Mouse (Mus musculus): ENCODE data around the gene Srp9. TPM values are rescaled to one million over a fixed set of nuclear protein-coding genes. Genes with fewer than 3 reads are reported as not detected.
A peak's percentile ranks its signal among the peaks of the same experiment; 100 is the strongest.

Srp9 gene
- polyA plus RNA-seq, 1 experiment from 2014 or later: 163 TPM

DNA sequence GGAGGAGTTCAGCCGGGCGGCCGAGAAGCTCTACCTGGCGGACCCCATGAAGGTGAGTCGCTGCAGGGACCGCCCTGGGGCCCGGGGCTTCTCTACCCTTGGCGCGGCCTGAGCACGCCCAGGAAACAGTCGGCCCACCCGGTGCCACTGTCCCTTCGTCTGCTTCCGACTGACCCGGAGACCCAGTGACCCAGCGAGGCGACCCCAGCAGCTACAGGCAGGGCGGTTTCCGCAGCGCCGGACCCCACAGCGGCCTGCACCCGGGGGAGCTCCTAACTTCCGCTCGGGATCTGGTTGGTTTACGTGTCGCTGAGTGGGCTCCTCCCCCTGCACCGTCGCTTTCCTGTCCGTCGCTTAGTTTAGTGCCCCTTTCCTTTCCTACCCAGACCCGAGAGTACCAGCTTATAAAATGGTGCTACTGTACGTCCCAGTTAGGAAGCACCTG, 409 bp downstream of the Srp9 start:
- H3K9ac ChIP-seq: peak overlapping the region; percentile 76
- H3K4me3 ChIP-seq: peak overlapping the region; percentile 92
- H3K36me3 ChIP-seq: peaks cover 23% of the 10 kb centered on the region
- WGBS: 2% methylated on average over 33 of the region's 33 CpGs
- ATAC-seq (ENCODE audit: insufficient number of reproducible peaks, low FRiP score, low TSS enrichment, low read depth): peak; percentile 89
- peak overlapping the region; percentile 54 for H3K4me2 ChIP-seq
- peaks cover 25% of the 10 kb centered on the region for H3K4me1 ChIP-seq
- H3K9me3 ChIP-seq: no peaks in the 10 kb centered on the region
- peak overlapping the region; percentile 91 for H3K27ac ChIP-seq
- no peaks in the 10 kb centered on the region for H3K27me3 ChIP-seq

DNA sequence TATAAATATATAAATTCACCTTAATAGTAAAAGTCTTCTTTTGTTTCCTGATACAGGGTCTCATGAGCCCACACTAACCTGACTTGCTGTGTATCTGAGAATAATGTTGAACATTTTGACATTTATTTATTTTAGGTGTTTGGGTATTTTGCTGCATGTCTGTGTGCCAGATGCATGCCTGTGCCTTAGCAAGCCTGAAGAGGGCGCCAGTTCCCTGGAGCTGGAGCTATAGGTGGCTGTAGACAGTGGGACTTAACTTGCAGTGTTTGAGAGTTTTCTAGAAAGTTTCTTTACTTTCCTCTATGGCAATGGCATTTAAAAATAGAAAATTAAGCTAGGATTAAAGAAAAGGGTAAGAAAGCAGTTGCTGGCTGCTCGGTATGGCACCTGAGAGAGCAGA, 6.3 kb downstream of the Srp9 start:
- peaks cover 43% of the 10 kb centered on the region for H3K36me3 ChIP-seq
- H3K27ac ChIP-seq: no peak overlapping the region
- no peak overlapping the region for H3K9ac ChIP-seq
- WGBS: 54% methylated on average over 2 of the region's 2 CpGs
- no peak for ATAC-seq (ENCODE audit: insufficient number of reproducible peaks, low FRiP score, low TSS enrichment, low read depth)
- no peak overlapping the region for H3K4me2 ChIP-seq
- no peaks in the 10 kb centered on the region for H3K9me3 ChIP-seq
- H3K4me3 ChIP-seq: no peak overlapping the region
- peaks cover 15% of the 10 kb centered on the region for H3K4me1 ChIP-seq
- H3K27me3 ChIP-seq: no peaks in the 10 kb centered on the region

DNA sequence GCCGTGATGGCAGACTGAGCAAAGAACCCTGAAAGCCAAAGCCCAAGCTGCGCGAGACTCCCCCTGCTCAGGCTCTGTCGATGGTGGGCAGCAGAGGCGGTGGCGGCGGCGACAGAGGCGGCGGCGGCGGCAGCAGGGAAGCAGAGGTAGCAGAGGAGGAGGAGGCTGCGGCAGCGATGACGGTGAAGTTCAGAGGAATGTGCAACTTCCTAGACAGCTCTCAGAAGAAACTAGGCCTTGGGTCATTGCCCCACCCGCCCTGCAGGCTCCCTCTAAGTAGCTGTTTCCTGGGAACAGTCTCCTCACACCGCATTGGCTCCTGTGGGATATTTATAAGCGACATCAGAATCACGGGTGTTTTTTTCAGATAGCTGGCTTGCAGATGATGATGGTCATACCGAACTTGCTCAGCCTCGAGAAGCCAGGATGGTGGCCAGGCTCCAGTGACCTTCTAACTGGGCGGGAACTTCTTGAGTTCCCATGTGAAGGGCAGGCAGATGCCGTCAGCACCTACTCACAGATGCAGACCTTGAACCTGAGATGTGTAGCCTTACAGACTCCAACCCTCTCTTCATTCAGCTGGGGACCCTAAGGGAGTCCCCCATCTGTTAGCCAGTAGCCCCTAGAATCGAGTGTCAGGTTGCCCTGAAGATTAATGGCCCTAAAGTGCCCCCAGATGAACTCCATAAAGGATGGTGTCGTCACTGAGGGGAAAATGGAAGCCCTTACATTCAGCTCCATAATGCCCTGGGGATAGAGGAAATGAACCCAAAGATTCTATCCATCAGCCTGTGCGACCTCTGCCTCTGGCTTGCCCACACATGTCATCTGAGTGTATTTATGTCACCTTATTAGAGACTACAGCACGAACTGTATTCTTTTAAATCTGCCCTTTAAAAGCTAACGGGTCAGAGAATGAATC, 12.9 kb downstream of the Srp9 start:
- Histone ChIP-seq H3K4me2 (no peak overlapping the region), H3K36me3 (peaks cover 4% of the 10 kb centered on the region; the same call in 1 of the 2 replicates), H3K4me1 (peaks cover 5% of the 10 kb centered on the region), H3K27me3 (no peaks in the 10 kb centered on the region), H3K27ac (no peak overlapping the region), H3K9ac (no peak overlapping the region), H3K9me3 (no peaks in the 10 kb centered on the region), H3K4me3 (no peak overlapping the region)
- ATAC-seq (ENCODE audit: insufficient number of reproducible peaks, low FRiP score, low TSS enrichment, low read depth): no peak
- 44% methylated on average over 28 of the region's 28 CpGs for WGBS

- H3K4me3 ChIP-seq: no peak overlapping the region
- H3K9ac ChIP-seq: no peak overlapping the region
- H3K4me2 ChIP-seq: no peak overlapping the region
- H3K36me3 ChIP-seq: no peaks in the 10 kb centered on the region
- H3K4me1 ChIP-seq: peaks cover 5% of the 10 kb centered on the region
- no peaks in the 10 kb centered on the region for H3K9me3 ChIP-seq
- 62% methylated on average over 8 of the region's 8 CpGs for WGBS
- H3K27me3 ChIP-seq: no peaks in the 10 kb centered on the region
- H3K27ac ChIP-seq: no peak overlapping the region
- ATAC-seq (ENCODE audit: insufficient number of reproducible peaks, low FRiP score, low TSS enrichment, low read depth): no peak
Observed at GRCm38 (mm10) chr1:182138172-182138571, 13.6 kb downstream of the Srp9 start.

- Histone ChIP-seq H3K4me2 (0 out of 2 replicates have a peak overlapping the region, but pooled peaks have one; percentile 23), H3K9me3 (no peaks in the 10 kb centered on the region), H3K4me1 (peaks cover 5% of the 10 kb centered on the region), H3K9ac (no peak overlapping the region), H3K27ac (no peak overlapping the region), H3K4me3 (no peak overlapping the region), H3K36me3 (no peaks in the 10 kb centered on the region), H3K27me3 (no peaks in the 10 kb centered on the region)
- 29% methylated on average over 9 of the region's 9 CpGs for WGBS
- ATAC-seq (ENCODE audit: insufficient number of reproducible peaks, low FRiP score, low TSS enrichment, low read depth): no peak
Observed at GRCm38 (mm10) chr1:182139937-182140336, 15.4 kb downstream of the Srp9 start.

DNA sequence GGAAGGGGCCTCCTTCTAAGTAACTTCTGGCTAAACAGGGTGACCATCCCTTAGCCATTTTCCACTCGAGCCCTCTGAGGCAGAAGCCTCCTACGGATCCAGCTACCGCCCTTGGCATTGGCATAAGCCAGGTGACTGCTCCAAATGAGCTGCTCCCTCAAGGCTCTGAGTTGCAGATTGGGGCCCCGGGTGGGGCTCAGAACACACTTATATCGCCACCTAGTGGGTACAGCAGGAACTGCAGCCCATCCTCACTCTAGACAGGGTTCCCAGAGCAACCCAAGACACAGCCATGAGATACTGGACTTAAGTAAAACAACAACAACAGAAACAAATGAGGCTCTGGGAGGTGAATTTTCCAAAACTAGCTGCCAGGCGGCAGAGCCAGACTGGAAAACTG, 15.8 kb downstream of the Srp9 start:
- Histone ChIP-seq H3K27me3 (no peaks in the 10 kb centered on the region), H3K9me3 (no peaks in the 10 kb centered on the region), H3K4me3 (no peak overlapping the region), H3K4me1 (peaks cover 5% of the 10 kb centered on the region), H3K36me3 (no peaks in the 10 kb centered on the region), H3K4me2 (0 out of 2 replicates have a peak overlapping the region, but pooled peaks have one; percentile 23), H3K27ac (no peak overlapping the region), H3K9ac (no peak overlapping the region)
- 3% methylated on average over 6 of the region's 6 CpGs for WGBS
- ATAC-seq (ENCODE audit: insufficient number of reproducible peaks, low FRiP score, low TSS enrichment, low read depth): no peak

DNA sequence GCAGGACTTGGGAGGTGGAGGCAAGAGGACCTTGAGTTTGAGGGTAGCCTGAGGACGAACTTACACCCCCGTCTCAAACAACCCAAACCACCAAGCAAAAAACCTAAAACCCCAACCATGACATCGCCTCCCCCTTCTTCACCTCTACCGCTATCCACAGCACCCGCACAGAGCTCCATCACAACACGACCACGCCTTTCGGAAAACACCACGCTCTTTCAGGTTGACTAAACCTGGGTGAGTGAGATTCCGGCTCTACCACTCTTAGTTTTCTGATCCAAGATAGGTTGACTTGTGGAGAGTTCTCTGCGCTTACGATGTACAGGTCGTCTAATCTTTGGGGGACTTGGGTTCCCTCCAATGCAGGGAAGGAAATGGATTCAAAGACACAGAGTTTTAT, 18.2 kb downstream of the Srp9 start:
- Histone ChIP-seq H3K27me3 (no peaks in the 10 kb centered on the region), H3K4me1 (peaks cover 5% of the 10 kb centered on the region), H3K4me3 (no peak overlapping the region), H3K9ac (no peak overlapping the region), H3K27ac (no peak overlapping the region), H3K9me3 (no peaks in the 10 kb centered on the region), H3K36me3 (no peaks in the 10 kb centered on the region), H3K4me2 (no peak overlapping the region)
- no peak for ATAC-seq (ENCODE audit: insufficient number of reproducible peaks, low FRiP score, low TSS enrichment, low read depth)
- 93% methylated on average over 13 of the region's 13 CpGs for whole genome bisulfite sequencing

- no peaks in the 10 kb centered on the region for H3K27me3 ChIP-seq
- no peak overlapping the region for H3K9ac ChIP-seq
- H3K9me3 ChIP-seq: no peaks in the 10 kb centered on the region
- no peak overlapping the region for H3K27ac ChIP-seq
- H3K4me2 ChIP-seq: no peak overlapping the region
- WGBS: 85% methylated on average over 8 of the region's 8 CpGs
- ATAC-seq (ENCODE audit: insufficient number of reproducible peaks, low FRiP score, low TSS enrichment, low read depth): no peak
- no peak overlapping the region for H3K4me3 ChIP-seq
- H3K36me3 ChIP-seq: no peaks in the 10 kb centered on the region
- peaks cover 5% of the 10 kb centered on the region for H3K4me1 ChIP-seq
Observed at GRCm38 (mm10) chr1:182143288-182143687, 18.8 kb downstream of the Srp9 start.

DNA sequence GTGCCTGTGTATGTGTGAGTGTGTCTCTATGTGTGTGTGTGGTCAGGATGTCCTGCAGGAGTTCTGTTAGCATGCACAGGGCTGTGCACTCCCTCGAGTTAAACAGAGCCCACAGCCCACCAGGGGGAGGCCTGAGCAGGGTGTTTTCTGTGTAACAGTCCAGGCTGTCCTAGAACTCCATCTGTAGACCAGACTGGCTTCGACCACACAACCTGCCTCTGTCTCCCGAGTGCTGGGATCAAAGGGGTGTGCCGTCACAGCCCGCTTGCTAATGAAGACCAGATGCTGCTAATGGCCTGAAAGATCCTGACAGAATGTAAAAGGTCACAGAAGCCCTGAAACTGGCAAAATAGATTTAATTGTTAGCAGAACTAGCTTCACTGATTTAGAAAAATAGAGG, 21.0 kb downstream of the Srp9 start:
- Histone ChIP-seq H3K4me1 (no peaks in the 10 kb centered on the region), H3K27me3 (no peaks in the 10 kb centered on the region), H3K9me3 (no peaks in the 10 kb centered on the region), H3K9ac (no peak overlapping the region), H3K27ac (no peak overlapping the region), H3K4me3 (no peak overlapping the region), H3K36me3 (no peaks in the 10 kb centered on the region), H3K4me2 (no peak overlapping the region)
- ATAC-seq (ENCODE audit: insufficient number of reproducible peaks, low FRiP score, low TSS enrichment, low read depth): no peak; the same call in 1 of the 2 replicates
- 21% methylated on average over 5 of the region's 5 CpGs for WGBS

GRCm38 (mm10) chr1:182148864-182149514, 24.5 kb downstream of the Srp9 start:
- H3K27ac ChIP-seq: no peak overlapping the region
- ATAC-seq (ENCODE audit: insufficient number of reproducible peaks, low FRiP score, low TSS enrichment, low read depth): no peak
- H3K4me2 ChIP-seq: no peak overlapping the region
- 67% methylated on average over 7 of the region's 7 CpGs for WGBS
- H3K9me3 ChIP-seq: no peaks in the 10 kb centered on the region
- no peaks in the 10 kb centered on the region for H3K36me3 ChIP-seq
- no peaks in the 10 kb centered on the region for H3K4me1 ChIP-seq
- no peaks in the 10 kb centered on the region for H3K27me3 ChIP-seq
- no peak overlapping the region for H3K9ac ChIP-seq
- H3K4me3 ChIP-seq: no peak overlapping the region

GRCm38 (mm10) chr1:182149966-182150365, 25.4 kb downstream of the Srp9 start:
- ATAC-seq (ENCODE audit: insufficient number of reproducible peaks, low FRiP score, low TSS enrichment, low read depth): no peak
- 86% methylated on average over 2 of the region's 2 CpGs for WGBS
- no peaks in the 10 kb centered on the region for H3K4me1 ChIP-seq
- H3K4me2 ChIP-seq: no peak overlapping the region
- no peaks in the 10 kb centered on the region for H3K36me3 ChIP-seq
- no peak overlapping the region for H3K27ac ChIP-seq
- H3K4me3 ChIP-seq: no peak overlapping the region
- H3K9ac ChIP-seq: no peak overlapping the region
- H3K9me3 ChIP-seq: no peaks in the 10 kb centered on the region
- no peaks in the 10 kb centered on the region for H3K27me3 ChIP-seq

GRCm38 (mm10) chr1:182157734-182158133, 33.2 kb downstream of the Srp9 start:
- Histone ChIP-seq H3K4me3 (no peak overlapping the region), H3K27ac (no peak overlapping the region), H3K4me2 (no peak overlapping the region), H3K4me1 (no peaks in the 10 kb centered on the region), H3K27me3 (no peaks in the 10 kb centered on the region), H3K9ac (no peak overlapping the region), H3K36me3 (no peaks in the 10 kb centered on the region), H3K9me3 (no peaks in the 10 kb centered on the region)
- WGBS: 64% methylated on average over 4 of the region's 4 CpGs
- ATAC-seq (ENCODE audit: insufficient number of reproducible peaks, low FRiP score, low TSS enrichment, low read depth): no peak
